Mouse (Mus musculus) MEL (cell line): Measurements from ENCODE around the gene Olfr49. TPM values are rescaled to one million over a fixed set of nuclear protein-coding genes. Genes with fewer than 3 reads are reported as not detected.

Experiments used
- DNase-seq: peaks from one replicate; pipeline ENCODE4 v3.0.0; 2011; ENCODE audit warnings: low read depth, low spot score
- H3K27ac ChIP-seq: 2 replicates; pipeline ENCODE4 v1.5.1; 2012; ENCODE audit warnings: low read depth, mild to moderate bottlenecking, control low read depth, low read length, moderate library complexity; ENCODE audit not compliant: control insufficient read depth
- H3K27me3 ChIP-seq, 2 experiments: fragments of 150-350 bp in 1 of 2; sonication (generic) in 1 of 2; 2 replicates each; pipeline ENCODE4 v1.6.1; 2012; ENCODE audit warnings: low read length in 2 of 2, mild to moderate bottlenecking in 2 of 2, improper control_type of control experiment in 1 of 2, moderate library complexity in 1 of 2; ENCODE audit not compliant: insufficient read depth in 2 of 2, control insufficient read depth in 1 of 2
- H3K36me3 ChIP-seq, 2 experiments: 2 replicates each; pipeline ENCODE4 v1.6.1; 2012 to 2014; ENCODE audit warnings: low read length in 2 of 2, improper control_type of control experiment in 1 of 2, inconsistent platforms in 1 of 2, mild to moderate bottlenecking in 1 of 2; ENCODE audit not compliant: insufficient read depth in 2 of 2, control insufficient read depth in 1 of 2
- H3K4me1 ChIP-seq, 2 experiments: fragments of 150-350 bp in 1 of 2; sonication (generic) in 1 of 2; 2 replicates each; pipeline ENCODE4 v1.6.1; 2012; ENCODE audit warnings: low read length in 2 of 2, improper control_type of control experiment in 1 of 2, mild to moderate bottlenecking in 1 of 2; ENCODE audit not compliant: insufficient read depth in 2 of 2, control insufficient read depth in 1 of 2
- H3K4me3 ChIP-seq, 2 experiments: fragments of 150-350 bp in 1 of 2; sonication (generic) in 1 of 2; 2 replicates each; pipeline ENCODE4 v1.5.1; 2012; ENCODE audit warnings: low read depth in 2 of 2, low read length in 2 of 2, mild to moderate bottlenecking in 2 of 2, moderate library complexity in 2 of 2, control low read depth in 1 of 2, improper control_type of control experiment in 1 of 2; ENCODE audit not compliant: control insufficient read depth in 1 of 2, insufficient read depth in 1 of 2
- H3K79me2 ChIP-seq: 2 replicates; pipeline ENCODE4 v1.6.1; 2012; ENCODE audit warnings: mild to moderate bottlenecking, low read length, moderate library complexity; ENCODE audit not compliant: control insufficient read depth, poor library complexity, insufficient read depth
- H3K9ac ChIP-seq: 2 replicates; pipeline ENCODE4 v1.6.1; 2012; ENCODE audit warnings: low read depth, mild to moderate bottlenecking, control low read depth, low read length, moderate library complexity; ENCODE audit not compliant: control insufficient read depth, poor library complexity, severe bottlenecking
- H3K9me3 ChIP-seq: fragments of 150-350 bp; sonication (generic); replicated peaks from 2 replicates; pipeline ENCODE4 v1.6.1; 2012; ENCODE audit warnings: mild to moderate bottlenecking, low read length, improper control_type of control experiment, moderate library complexity; ENCODE audit not compliant: insufficient read depth
- BHLHE40 ChIP-seq: IDR thresholded peaks from 2 replicates; pipeline ENCODE4 v1.6.1; 2012; ENCODE audit warnings: low read depth, mild to moderate bottlenecking, inconsistent platforms, low read length, improper control_type of control experiment, borderline replicate concordance
- CHD2 ChIP-seq: IDR thresholded peaks from 2 replicates; pipeline ENCODE4 v1.6.1; 2011; ENCODE audit warnings: low read length, improper control_type of control experiment
- EP300 ChIP-seq, 2 experiments: IDR thresholded peaks; 2 replicates each; pipeline ENCODE4 v1.6.1; 2011; ENCODE audit warnings: improper control_type of control experiment in 2 of 2, low read length in 2 of 2, low read depth in 1 of 2, mild to moderate bottlenecking in 1 of 2
- ETS1 ChIP-seq: IDR thresholded peaks from 2 replicates; pipeline ENCODE4 v1.6.1; 2012; ENCODE audit warnings: low read depth, mild to moderate bottlenecking, inconsistent platforms, low read length, improper control_type of control experiment, moderate library complexity
- GABPA ChIP-seq: IDR thresholded peaks from 2 replicates; pipeline ENCODE4 v1.6.1; 2012; ENCODE audit warnings: low read depth, mild to moderate bottlenecking, inconsistent platforms, low read length, improper control_type of control experiment, moderate library complexity
- HCFC1 ChIP-seq: IDR thresholded peaks from 2 replicates; pipeline ENCODE4 v1.6.1; 2012; ENCODE audit warnings: low read depth, mild to moderate bottlenecking, inconsistent platforms, low read length, improper control_type of control experiment, moderate library complexity
- JUND ChIP-seq: IDR thresholded peaks from 2 replicates; pipeline ENCODE4 v1.6.1; 2011; ENCODE audit warnings: low read depth, mild to moderate bottlenecking, improper control_type of control experiment, low read length
- KAT2A ChIP-seq: conservative IDR thresholded peaks from 2 replicates; pipeline ENCODE4 v1.6.1; 2012; ENCODE audit warnings: low read depth, low read length, improper control_type of control experiment, inconsistent platforms
- MAFK ChIP-seq: IDR thresholded peaks from 2 replicates; pipeline ENCODE4 v1.6.1; 2011; ENCODE audit warnings: low read depth, mild to moderate bottlenecking, low read length, improper control_type of control experiment, borderline replicate concordance
- MAZ ChIP-seq: IDR thresholded peaks from 2 replicates; pipeline ENCODE4 v1.6.1; 2012; ENCODE audit warnings: low read depth, mild to moderate bottlenecking, inconsistent platforms, low read length, improper control_type of control experiment
- MEF2A ChIP-seq: IDR thresholded peaks from 2 replicates; pipeline ENCODE4 v1.6.1; 2014; ENCODE audit warnings: low read depth, mild to moderate bottlenecking, inconsistent platforms, low read length, improper control_type of control experiment; ENCODE audit not compliant: poor library complexity, insufficient replicate concordance, severe bottlenecking; ENCODE audit errors: extremely low read depth
- MYB ChIP-seq: IDR thresholded peaks from 2 replicates; pipeline ENCODE4 v1.6.1; 2011; ENCODE audit warnings: mild to moderate bottlenecking, low read depth, low read length, improper control_type of control experiment
- NRF1 ChIP-seq: IDR thresholded peaks from 2 replicates; pipeline ENCODE4 v1.6.1; 2014; ENCODE audit warnings: low read depth, mild to moderate bottlenecking, inconsistent platforms, low read length, improper control_type of control experiment, moderate library complexity; ENCODE audit not compliant: poor library complexity, insufficient read depth, severe bottlenecking
- POLR2A ChIP-seq, 2 experiments: IDR thresholded peaks; 2 replicates each; pipeline ENCODE4 v1.6.1; 2011 to 2012; ENCODE audit warnings: low read length in 2 of 2, mild to moderate bottlenecking in 2 of 2, control low read depth in 1 of 2, improper control_type of control experiment in 1 of 2, low read depth in 1 of 2, moderate library complexity in 1 of 2; ENCODE audit not compliant: control insufficient read depth in 1 of 2, insufficient read depth in 1 of 2, poor library complexity in 1 of 2
- RAD21 ChIP-seq: IDR thresholded peaks from 2 replicates; pipeline ENCODE4 v1.6.1; 2011; ENCODE audit warnings: mild to moderate bottlenecking, low read depth, low read length, improper control_type of control experiment
- TAL1 ChIP-seq: IDR thresholded peaks from 2 replicates; pipeline ENCODE4 v1.6.1; 2012; ENCODE audit warnings: mild to moderate bottlenecking, inconsistent platforms, low read length, moderate library complexity, mixed read lengths
- TBP ChIP-seq: IDR thresholded peaks from 2 replicates; pipeline ENCODE4 v1.8.0; 2011; ENCODE audit warnings: low read depth, low read length, improper control_type of control experiment
- ZC3H11A ChIP-seq: IDR thresholded peaks from 2 replicates; pipeline ENCODE4 v1.6.1; 2012; ENCODE audit warnings: low read depth, mild to moderate bottlenecking, inconsistent platforms, low read length, improper control_type of control experiment
- polyA plus RNA-seq, 2 experiments: library from polyadenylated mRNA; stranded (reverse) in 1 of 2; unstranded in 1 of 2; fragments of >175 nt in 1 of 2; fragments of >200 nt in 1 of 2; gene quantifications; 2 replicates each; pipeline versions ENCODE4 v1.2.1 to v1.2.4; 2012; ENCODE audit warnings: low replicate concordance in 2 of 2, low read depth in 1 of 2; ENCODE audit not compliant: insufficient read length in 2 of 2, insufficient read depth in 1 of 2, missing spikeins in 1 of 2
- total RNA-seq: library from RNA; depleted of rRNA; stranded (reverse); fragments of 300-350 nt; gene quantifications from 2 replicates; pipeline ENCODE4 v1.2.3, GENCODE M21; 2012

Gene Olfr49
- total and polyA plus RNA-seq, 3 experiments: not detected

DNA sequence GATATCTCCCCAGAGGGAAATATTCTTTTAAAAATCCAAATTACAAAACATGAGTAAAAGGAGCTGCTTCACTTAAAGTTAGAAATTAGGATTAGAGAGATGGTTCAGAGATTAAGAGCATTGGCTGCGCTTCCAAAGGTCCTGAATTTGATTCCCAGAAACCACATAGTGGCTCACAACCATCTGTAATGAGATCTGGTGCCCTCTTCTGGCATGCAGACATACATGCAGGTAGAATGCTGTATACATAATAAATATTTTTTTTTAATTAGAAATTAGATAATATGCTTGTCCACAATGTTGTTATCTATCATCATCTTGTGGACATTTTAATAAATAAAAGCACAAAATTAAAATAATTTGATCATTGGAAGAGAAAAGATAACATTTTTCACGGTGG lies 43.8 kb upstream of the Olfr49 start (continued):
- no peak for TF ChIP-seq BHLHE40

DNA sequence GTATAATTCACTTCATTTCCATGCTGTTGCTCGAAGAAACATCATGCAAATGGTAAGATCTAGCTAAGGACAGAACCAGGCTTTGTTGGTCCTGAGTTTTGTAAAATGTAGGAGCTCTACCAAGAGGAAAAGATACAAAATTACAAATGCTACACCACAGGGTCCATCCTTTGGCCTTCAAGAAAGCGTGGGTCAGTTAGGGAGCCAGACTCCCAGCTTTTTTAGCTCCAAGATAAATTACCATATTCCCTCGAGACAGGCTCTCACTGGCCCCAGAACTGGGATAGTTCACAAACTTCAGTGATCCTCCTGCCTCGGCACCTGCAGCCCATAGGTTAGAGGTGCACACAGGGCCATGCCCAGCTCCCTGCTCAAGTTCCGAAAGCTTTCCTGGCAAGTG lies 39.7 kb upstream of the Olfr49 start:
- no peak overlapping the region for H3K4me3 ChIP-seq
- H3K9ac ChIP-seq: no peak overlapping the region
- peaks cover 1 to 5% of the 10 kb centered on the region in 2 experiments; a peak in 2 of 4 replicates for H3K27me3 ChIP-seq
- no peak for TF ChIP-seq TAL1
- no peak for TF ChIP-seq GABPA
- TF ChIP-seq MAFK: no peak
- no peak for TF ChIP-seq CHD2
- no peak for TF ChIP-seq JUND
- no peak for TF ChIP-seq TBP
- no peak for TF ChIP-seq POLR2A (IDR thresholded peaks at IDR 0.05; ENCODE audit: control insufficient read depth in 1 of 2, insufficient read depth in 1 of 2, low read depth in 1 of 2, low read length in 2 of 2, poor library complexity in 1 of 2)
- no peak for TF ChIP-seq RAD21
- TF ChIP-seq NRF1: no peak
- TF ChIP-seq MAZ: no peak
- no peak for TF ChIP-seq HCFC1
- TF ChIP-seq EP300 (IDR thresholded peaks at IDR 0.05; ENCODE audit: low read depth in 1 of 2, low read length in 2 of 2): no peak
- TF ChIP-seq MYB: no peak
- no peak for TF ChIP-seq KAT2A
- TF ChIP-seq ETS1: no peak
- no peak for TF ChIP-seq BHLHE40
- TF ChIP-seq ZC3H11A: no peak
- no peak for TF ChIP-seq MEF2A
- no peak overlapping the region for H3K27ac ChIP-seq
- no peak for DNase-seq
- no peaks in the 10 kb centered on the region for H3K9me3 ChIP-seq
- H3K79me2 ChIP-seq: no peaks in the 10 kb centered on the region
- peaks cover 0 to 7% of the 10 kb centered on the region in 2 experiments; a peak in 2 of 4 replicates for H3K36me3 ChIP-seq
- H3K4me1 ChIP-seq: peaks cover 0 to 8% of the 10 kb centered on the region in 2 experiments; a peak in 2 of 4 replicates
